Mouse (Mus musculus): Measurements from ENCODE around the gene Cald1. TPM values are rescaled to one million over a fixed set of nuclear protein-coding genes. Genes with fewer than 3 reads are reported as not detected.
A peak's percentile ranks its signal among the peaks of the same experiment; 100 is the strongest.

Gene Cald1
- polyA plus RNA-seq, 1 experiment from 2014 or later = 222 TPM

DNA sequence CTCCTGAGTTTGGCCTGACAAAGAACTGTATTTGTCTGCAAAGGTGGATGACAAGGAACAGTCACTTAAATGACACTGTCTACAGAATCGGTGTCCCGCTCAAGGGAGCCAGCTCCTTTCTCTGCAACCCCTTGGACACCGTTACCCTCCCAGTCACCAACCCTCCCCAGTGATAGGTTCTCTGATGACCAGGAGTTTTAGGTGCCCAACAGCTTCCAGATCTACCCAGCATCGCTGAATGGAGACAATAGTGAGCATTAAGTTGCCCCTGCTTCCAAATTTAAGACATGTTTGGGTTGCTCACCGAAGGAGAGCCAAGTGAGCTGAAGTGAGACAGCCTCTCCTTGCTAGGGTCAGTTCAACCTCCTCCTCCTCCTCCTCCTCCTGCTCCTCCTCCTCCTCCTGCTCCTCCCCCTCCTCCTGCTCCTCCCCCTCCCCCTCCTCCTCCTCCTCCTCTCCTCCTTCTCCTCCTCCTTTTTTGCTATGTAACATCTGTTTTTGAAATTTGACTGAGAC, 70.5 kb downstream of the Cald1 start:
- H3K27ac ChIP-seq = no peak overlapping the region
- H3K36me3 ChIP-seq = no peaks in the 10 kb centered on the region
- 88% methylated on average over 5 of the region's 5 CpGs for WGBS
- H3K27me3 ChIP-seq = no peaks in the 10 kb centered on the region
- H3K9ac ChIP-seq (replicated peaks) = no peak overlapping the region
- H3K4me1 ChIP-seq (replicated peaks) = no peaks in the 10 kb centered on the region
- no peak overlapping the region for H3K4me2 ChIP-seq
- no peak overlapping the region for H3K4me3 ChIP-seq (replicated peaks)
- ATAC-seq (ENCODE audit: insufficient number of reproducible peaks, insufficient read depth, low FRiP score, low TSS enrichment, low read depth) = no peak
- H3K9me3 ChIP-seq = no peaks in the 10 kb centered on the region; the same call in 1 of the 2 replicates

DNA sequence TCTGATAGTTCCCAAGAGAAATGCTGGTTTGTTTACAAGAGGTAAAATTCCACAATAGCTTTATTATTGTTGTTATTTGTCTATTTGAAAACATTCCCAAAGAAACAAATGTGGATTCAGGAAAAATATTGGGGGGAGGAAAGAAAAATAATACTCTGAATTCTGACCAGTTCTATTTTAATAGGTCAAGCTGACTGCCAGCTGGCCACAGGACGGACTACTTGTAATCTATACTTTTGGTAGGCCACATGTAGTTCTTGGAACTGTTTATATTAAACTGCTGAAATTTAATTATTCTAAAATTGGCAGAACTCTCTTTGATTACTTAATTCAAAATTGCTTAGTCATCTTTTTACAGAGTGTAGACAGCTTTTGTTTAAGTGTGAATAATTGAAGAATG, 73.1 kb downstream of the Cald1 start:
- Histone ChIP-seq H3K4me3 (replicated peaks) (no peak overlapping the region), H3K9me3 (no peaks in the 10 kb centered on the region; the same call in 1 of the 2 replicates), H3K9ac (replicated peaks) (no peak overlapping the region), H3K27me3 (no peaks in the 10 kb centered on the region), H3K4me1 (replicated peaks) (no peaks in the 10 kb centered on the region), H3K27ac (no peak overlapping the region), H3K36me3 (no peaks in the 10 kb centered on the region), H3K4me2 (no peak overlapping the region)
- no peak for ATAC-seq (ENCODE audit: insufficient number of reproducible peaks, insufficient read depth, low FRiP score, low TSS enrichment, low read depth)
- 80% methylated on average over 1 of the region's 1 CpGs for WGBS

DNA sequence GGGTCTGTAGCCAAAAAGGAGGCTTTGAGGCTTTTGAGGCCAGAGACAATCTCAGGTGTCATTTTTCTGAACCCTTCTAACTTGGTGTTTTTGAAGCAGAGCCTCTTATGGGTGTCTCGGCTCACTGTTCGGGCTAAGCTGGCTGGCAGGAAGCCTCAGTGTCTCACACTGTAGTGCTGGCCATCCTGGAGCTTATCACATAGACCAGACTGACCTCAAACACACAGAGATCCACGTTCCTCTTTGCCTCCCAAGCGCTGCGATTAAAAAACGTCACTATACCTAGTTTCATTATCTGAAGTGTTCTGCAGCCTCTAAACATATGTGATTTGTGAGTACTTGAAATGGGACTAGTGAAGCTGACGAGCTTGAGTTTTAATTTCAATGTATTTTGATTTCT, 76.1 kb downstream of the Cald1 start:
- Histone ChIP-seq H3K27me3 (no peaks in the 10 kb centered on the region), H3K4me2 (no peak overlapping the region), H3K27ac (no peak overlapping the region), H3K9me3 (no peaks in the 10 kb centered on the region; the same call in 1 of the 2 replicates), H3K4me3 (replicated peaks) (no peak overlapping the region), H3K9ac (replicated peaks) (no peak overlapping the region), H3K4me1 (replicated peaks) (no peaks in the 10 kb centered on the region), H3K36me3 (no peaks in the 10 kb centered on the region)
- no peak for ATAC-seq (ENCODE audit: insufficient number of reproducible peaks, insufficient read depth, low FRiP score, low TSS enrichment, low read depth)
- 90% methylated on average over 7 of the region's 7 CpGs for WGBS

DNA sequence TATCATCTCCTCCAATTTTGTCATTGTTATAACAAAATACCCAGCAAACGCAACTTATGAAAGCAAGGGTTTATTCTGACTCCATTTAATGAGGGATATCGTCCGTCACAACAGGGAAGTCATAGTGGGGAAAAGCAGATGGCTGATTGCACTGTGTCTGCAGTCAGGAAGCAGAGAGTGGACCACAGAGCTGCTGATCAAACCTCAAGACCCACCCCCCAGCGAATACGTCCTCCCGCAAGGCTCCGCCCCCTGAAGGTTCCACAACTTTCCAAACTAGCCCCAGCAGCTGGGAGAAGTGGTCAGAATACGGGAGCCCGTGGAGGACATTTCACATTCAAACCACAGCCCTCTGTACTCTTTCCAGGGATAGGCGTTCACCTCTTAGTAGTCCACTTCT, 76.6 kb downstream of the Cald1 start:
- WGBS = 74% methylated on average over 10 of the region's 10 CpGs
- Histone ChIP-seq H3K4me1 (replicated peaks) (no peaks in the 10 kb centered on the region), H3K36me3 (no peaks in the 10 kb centered on the region), H3K4me3 (replicated peaks) (no peak overlapping the region), H3K27me3 (no peaks in the 10 kb centered on the region), H3K4me2 (no peak overlapping the region), H3K9ac (replicated peaks) (no peak overlapping the region), H3K9me3 (no peaks in the 10 kb centered on the region; the same call in 1 of the 2 replicates), H3K27ac (no peak overlapping the region)
- no peak for ATAC-seq (ENCODE audit: insufficient number of reproducible peaks, insufficient read depth, low FRiP score, low TSS enrichment, low read depth)

DNA sequence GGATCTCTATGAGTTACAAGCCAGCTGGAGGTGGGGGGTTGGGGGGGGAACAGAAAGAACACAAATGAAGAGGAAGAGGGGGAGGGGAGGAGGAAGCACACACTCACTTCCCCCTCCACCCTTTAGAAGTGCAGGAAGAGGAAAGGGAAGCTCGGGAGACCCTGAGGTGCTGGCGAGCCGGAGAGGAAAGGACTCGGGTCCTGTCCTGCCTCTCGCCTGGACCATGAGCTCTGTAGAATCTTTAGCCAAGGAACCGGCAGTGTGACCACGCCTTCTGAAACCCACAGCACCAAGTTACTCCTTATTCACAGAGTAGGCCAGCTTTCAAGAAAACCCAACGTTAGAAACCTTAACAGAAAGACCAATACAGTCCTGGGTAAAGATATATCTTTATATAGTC, 83.8 kb downstream of the Cald1 start:
- 59% methylated on average over 8 of the region's 8 CpGs for WGBS
- Histone ChIP-seq H3K4me3 (replicated peaks) (no peak overlapping the region), H3K9ac (replicated peaks) (no peak overlapping the region), H3K4me1 (replicated peaks) (peaks cover 29% of the 10 kb centered on the region), H3K36me3 (no peaks in the 10 kb centered on the region), H3K9me3 (no peaks in the 10 kb centered on the region), H3K4me2 (no peak overlapping the region), H3K27me3 (no peaks in the 10 kb centered on the region), H3K27ac (no peak overlapping the region)
- no peak for ATAC-seq (ENCODE audit: insufficient number of reproducible peaks, insufficient read depth, low FRiP score, low TSS enrichment, low read depth)

DNA sequence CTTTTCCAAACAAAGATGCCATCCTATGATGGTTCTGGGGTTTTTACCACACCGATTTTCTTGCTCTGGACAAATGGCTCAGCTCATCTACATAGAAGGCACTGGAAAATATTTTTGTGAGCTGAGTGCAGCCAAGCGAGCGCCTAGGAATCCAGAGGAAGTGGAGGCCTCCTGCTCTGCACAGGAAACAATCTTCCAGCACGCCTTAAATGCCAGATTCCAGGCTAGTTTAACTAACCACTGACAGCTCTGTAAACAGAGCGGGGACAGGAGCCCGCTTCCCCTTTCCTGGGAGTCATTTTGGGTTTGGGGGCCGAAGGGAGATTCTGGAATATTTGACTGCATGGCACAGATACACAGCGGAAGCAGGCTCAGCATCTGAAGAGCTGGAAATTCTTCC, 86.6 kb downstream of the Cald1 start:
- Histone ChIP-seq H3K27me3 (no peaks in the 10 kb centered on the region), H3K4me3 (replicated peaks) (no peak overlapping the region), H3K9me3 (no peaks in the 10 kb centered on the region), H3K9ac (replicated peaks) (no peak overlapping the region), H3K36me3 (0 out of 2 replicates have a peak, but pooled peaks cover 6% of the 10 kb centered on the region), H3K27ac (peak overlapping the region; percentile 83), H3K4me2 (peak overlapping the region; percentile 35), H3K4me1 (replicated peaks) (peaks cover 34% of the 10 kb centered on the region)
- ATAC-seq (ENCODE audit: insufficient number of reproducible peaks, insufficient read depth, low FRiP score, low TSS enrichment, low read depth) = no peak
- WGBS = 11% methylated on average over 8 of the region's 8 CpGs

DNA sequence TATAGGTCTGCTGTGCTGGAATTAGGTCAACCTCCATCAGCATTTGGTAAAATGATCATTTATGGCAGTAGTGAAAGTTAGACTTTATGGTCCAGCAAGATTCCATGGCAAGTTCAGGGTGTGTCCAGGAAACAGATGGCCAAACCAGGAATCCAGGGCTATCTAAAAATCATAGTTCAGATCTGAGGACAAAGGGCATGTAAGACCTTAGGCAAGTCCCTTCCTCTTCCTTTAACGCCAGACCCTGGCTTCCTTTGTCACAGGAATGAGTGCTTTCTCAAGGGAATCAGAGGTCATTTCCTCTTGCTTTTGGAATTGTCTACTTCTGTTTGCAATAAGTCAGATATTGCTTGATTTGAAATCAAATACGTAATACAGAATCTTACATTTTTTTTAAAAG, 90.7 kb downstream of the Cald1 start:
- no peak overlapping the region for H3K4me2 ChIP-seq
- no peak overlapping the region for H3K4me3 ChIP-seq (replicated peaks)
- 77% methylated on average over 2 of the region's 2 CpGs for WGBS
- peaks cover 22% of the 10 kb centered on the region for H3K4me1 ChIP-seq (replicated peaks)
- no peaks in the 10 kb centered on the region for H3K9me3 ChIP-seq
- no peaks in the 10 kb centered on the region for H3K27me3 ChIP-seq
- H3K36me3 ChIP-seq = 0 out of 2 replicates have a peak, but pooled peaks cover 6% of the 10 kb centered on the region
- H3K27ac ChIP-seq = no peak overlapping the region
- no peak for ATAC-seq (ENCODE audit: insufficient number of reproducible peaks, insufficient read depth, low FRiP score, low TSS enrichment, low read depth)
- no peak overlapping the region for H3K9ac ChIP-seq (replicated peaks)

DNA sequence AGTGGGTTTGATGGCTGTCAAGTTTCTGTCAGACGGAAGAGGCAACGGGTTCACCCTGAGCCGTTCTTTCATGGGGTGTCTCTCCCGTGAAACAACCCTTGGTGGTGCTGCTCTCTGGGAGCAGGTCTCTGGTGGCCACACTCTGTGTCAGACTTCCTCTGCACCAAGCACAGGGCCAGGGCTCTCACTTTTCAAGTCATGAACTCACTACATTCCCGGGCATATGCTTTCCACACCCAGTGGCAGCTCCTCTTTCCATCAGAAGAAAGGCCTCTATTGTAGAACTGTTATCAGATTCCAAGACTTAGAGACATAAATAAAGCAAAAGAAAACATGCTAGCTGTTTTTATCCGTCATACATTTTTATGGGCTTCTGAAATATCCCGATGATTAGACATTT, 93.1 kb downstream of the Cald1 start:
- Histone ChIP-seq H3K4me3 (replicated peaks) (no peak overlapping the region), H3K36me3 (0 out of 2 replicates have a peak, but pooled peaks cover 6% of the 10 kb centered on the region), H3K27ac (no peak overlapping the region), H3K9me3 (no peaks in the 10 kb centered on the region), H3K4me1 (replicated peaks) (peaks cover 4% of the 10 kb centered on the region), H3K9ac (replicated peaks) (no peak overlapping the region), H3K27me3 (no peaks in the 10 kb centered on the region), H3K4me2 (no peak overlapping the region)
- 74% methylated on average over 7 of the region's 7 CpGs for WGBS
- no peak for ATAC-seq (ENCODE audit: insufficient number of reproducible peaks, insufficient read depth, low FRiP score, low TSS enrichment, low read depth)

DNA sequence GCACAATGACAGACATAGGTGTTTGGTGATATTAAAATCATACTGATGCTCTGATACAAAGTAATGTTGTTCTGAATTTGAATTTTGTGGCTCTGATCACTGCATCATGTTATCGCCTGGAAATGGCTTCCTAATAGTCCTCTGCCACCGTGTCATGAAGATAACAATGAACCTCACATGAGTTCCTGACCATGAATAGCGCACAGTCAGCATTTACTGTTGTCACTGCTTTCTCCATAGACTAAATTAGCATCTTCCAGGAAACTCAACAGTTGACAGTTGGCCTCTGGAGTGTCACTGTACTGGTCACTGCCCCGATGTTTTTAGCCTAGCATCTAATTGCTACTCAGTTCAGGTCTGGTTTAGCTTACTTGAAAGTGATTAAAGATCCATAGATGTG, 95.8 kb downstream of the Cald1 start:
- H3K36me3 ChIP-seq = no peaks in the 10 kb centered on the region
- no peak overlapping the region for H3K9ac ChIP-seq (replicated peaks)
- no peaks in the 10 kb centered on the region for H3K9me3 ChIP-seq
- 92% methylated on average over 4 of the region's 4 CpGs for WGBS
- no peaks in the 10 kb centered on the region for H3K27me3 ChIP-seq
- H3K4me1 ChIP-seq (replicated peaks) = no peaks in the 10 kb centered on the region
- no peak overlapping the region for H3K4me3 ChIP-seq (replicated peaks)
- no peak overlapping the region for H3K4me2 ChIP-seq
- ATAC-seq (ENCODE audit: insufficient number of reproducible peaks, insufficient read depth, low FRiP score, low TSS enrichment, low read depth) = no peak
- no peak overlapping the region for H3K27ac ChIP-seq

DNA sequence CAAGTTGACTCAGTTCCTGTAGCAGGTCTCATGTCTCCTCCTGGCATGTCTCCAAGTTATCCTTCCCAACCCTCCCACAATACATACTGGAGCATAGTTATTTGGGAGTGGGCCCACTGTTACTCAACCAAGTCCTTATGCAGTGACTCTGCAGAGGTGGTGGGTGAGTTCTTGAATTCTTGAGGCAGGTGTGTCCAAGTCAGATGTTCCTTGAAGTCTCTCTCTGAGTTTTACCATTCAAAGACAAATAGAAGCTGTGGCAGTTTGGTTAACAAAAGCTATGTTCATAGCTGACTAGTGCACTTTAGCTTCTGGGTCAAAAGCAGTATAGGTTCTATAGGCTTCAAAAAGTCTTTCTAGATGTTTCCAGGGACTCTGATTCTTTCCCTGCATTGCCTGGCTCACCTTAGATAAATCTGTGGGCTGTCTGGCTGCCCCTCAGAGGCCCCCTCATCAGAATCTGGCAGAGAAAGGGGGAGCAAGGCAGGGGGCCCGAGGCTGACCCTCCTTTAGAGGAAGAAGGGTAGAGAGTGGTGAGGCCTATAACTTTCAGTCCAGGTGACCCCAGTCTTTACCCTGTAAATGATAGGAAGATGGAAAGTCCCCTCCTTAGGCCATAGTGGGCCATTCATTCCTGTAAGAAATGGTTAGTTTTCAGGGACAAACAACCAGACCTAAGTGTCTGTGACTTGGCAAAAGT, 105.3 kb downstream of the Cald1 start:
- 57% methylated on average over 1 of the region's 1 CpGs for WGBS

DNA sequence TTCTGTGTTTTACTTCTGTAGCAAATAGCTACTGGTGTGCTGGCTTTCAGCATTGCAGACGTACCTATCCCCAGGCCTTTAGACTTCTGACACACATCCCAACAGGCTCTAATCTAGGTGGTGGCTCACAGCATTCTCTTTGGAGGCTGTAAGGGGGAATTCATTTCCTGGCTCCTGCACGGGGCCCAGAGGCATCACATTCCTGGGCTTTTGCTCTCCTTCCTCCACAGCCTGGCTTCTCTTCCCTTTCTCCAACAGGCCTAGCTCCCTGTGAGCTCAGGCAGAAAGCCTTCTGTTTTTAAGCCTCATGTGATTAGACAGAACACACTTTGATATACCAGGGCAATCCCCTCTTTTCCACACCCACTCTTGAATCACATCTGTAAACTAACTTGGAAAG, 109.2 kb downstream of the Cald1 start:
- Histone ChIP-seq H3K9me3 (peaks cover 12% of the 10 kb centered on the region), H3K27me3 (no peaks in the 10 kb centered on the region), H3K27ac (peak overlapping the region; percentile 96), H3K4me1 (replicated peaks) (peaks cover 51% of the 10 kb centered on the region), H3K4me3 (replicated peaks) (no peak overlapping the region), H3K36me3 (peaks cover 7% of the 10 kb centered on the region; the same call in 1 of the 2 replicates), H3K9ac (replicated peaks) (0 out of 2 replicates have a peak overlapping the region, but pooled peaks have one; percentile 28), H3K4me2 (no peak overlapping the region)
- no peak for ATAC-seq (ENCODE audit: insufficient number of reproducible peaks, insufficient read depth, low FRiP score, low TSS enrichment, low read depth)
- 13% methylated on average over 2 of the region's 2 CpGs for whole genome bisulfite sequencing

More for the DNA sequence above, 105.3 kb downstream of the Cald1 start:
- H3K4me2 ChIP-seq = no peak overlapping the region
- H3K9ac ChIP-seq (replicated peaks) = no peak overlapping the region
- H3K9me3 ChIP-seq = peaks cover 12% of the 10 kb centered on the region
- H3K36me3 ChIP-seq = peaks cover 7% of the 10 kb centered on the region; the same call in 1 of the 2 replicates
- no peaks in the 10 kb centered on the region for H3K27me3 ChIP-seq
- ATAC-seq (ENCODE audit: insufficient number of reproducible peaks, insufficient read depth, low FRiP score, low TSS enrichment, low read depth) = no peak
- no peak overlapping the region for H3K27ac ChIP-seq
- no peak overlapping the region for H3K4me3 ChIP-seq (replicated peaks)
- H3K4me1 ChIP-seq (replicated peaks) = peaks cover 21% of the 10 kb centered on the region
